Mouse (Mus musculus) CD4-positive, CD25-positive, alpha-beta regulatory T cell, adult 2 months (primary cell): ENCODE data around the gene Prkn.

Source experiments
- DNase-seq: peaks from one replicate; pipeline ENCODE4 v3.0.0-alpha.2; 2012; ENCODE audit warnings: low read depth, low spot score

The Prkn gene

GRCm38 (mm10) chr17:11642328-11642727 lies 802.1 kb downstream of the Prkn start:
- DNase-seq, result no peak

- no peak for DNase-seq
Measured at GRCm38 (mm10) chr17:11644016-11644415, 803.8 kb downstream of the Prkn start.

- DNase-seq, result no peak
Measured at GRCm38 (mm10) chr17:11644873-11645464, 804.8 kb downstream of the Prkn start.

- DNase-seq, result no peak
Measured at GRCm38 (mm10) chr17:11656397-11656796, 816.2 kb downstream of the Prkn start.

GRCm38 (mm10) chr17:11656878-11657277 lies 816.7 kb downstream of the Prkn start:
- no peak for DNase-seq

GRCm38 (mm10) chr17:11661898-11662297 lies 821.7 kb downstream of the Prkn start:
- no peak for DNase-seq

- no peak for DNase-seq
Measured at GRCm38 (mm10) chr17:11663437-11663836, 823.3 kb downstream of the Prkn start.

GRCm38 (mm10) chr17:11664610-11665345 lies 824.6 kb downstream of the Prkn start:
- no peak for DNase-seq

GRCm38 (mm10) chr17:11679716-11680115 lies 839.5 kb downstream of the Prkn start:
- no peak for DNase-seq

GRCm38 (mm10) chr17:11680456-11680855 lies 840.3 kb downstream of the Prkn start:
- no peak for DNase-seq

- DNase-seq, result no peak
Measured at GRCm38 (mm10) chr17:11681825-11682372, 841.7 kb downstream of the Prkn start.

GRCm38 (mm10) chr17:11705005-11705404 lies 864.8 kb downstream of the Prkn start:
- DNase-seq, result no peak

- no peak for DNase-seq
Measured at GRCm38 (mm10) chr17:11705761-11706160, 865.6 kb downstream of the Prkn start.

- DNase-seq, result no peak
Measured at GRCm38 (mm10) chr17:11712066-11712465, 871.9 kb downstream of the Prkn start.

GRCm38 (mm10) chr17:11719801-11720200 lies 879.6 kb downstream of the Prkn start:
- no peak for DNase-seq

GRCm38 (mm10) chr17:11721906-11722305 lies 881.7 kb downstream of the Prkn start:
- no peak for DNase-seq

- DNase-seq, result no peak
Measured at GRCm38 (mm10) chr17:11722478-11722877, 882.3 kb downstream of the Prkn start.

GRCm38 (mm10) chr17:11724135-11724534 lies 884.0 kb downstream of the Prkn start:
- DNase-seq, result no peak

- DNase-seq, result no peak
Measured at GRCm38 (mm10) chr17:11727101-11727500, 886.9 kb downstream of the Prkn start.

GRCm38 (mm10) chr17:11728294-11728693 lies 888.1 kb downstream of the Prkn start:
- no peak for DNase-seq

- no peak for DNase-seq
Measured at GRCm38 (mm10) chr17:11730656-11731594, 890.7 kb downstream of the Prkn start.
